Mouse (Mus musculus) lung, postnatal 10 days (tissue): ENCODE data around the gene Gm7029.
"Not testable (repeated sequence)": the region's sequence is repeated elsewhere in the genome, so short reads cannot be mapped to it uniquely, and the experiment has no call there.

Experiments
- DNase-seq: peaks from one replicate; pipeline ENCODE4 v3.0.0; 2021

Gm7029 gene

DNA sequence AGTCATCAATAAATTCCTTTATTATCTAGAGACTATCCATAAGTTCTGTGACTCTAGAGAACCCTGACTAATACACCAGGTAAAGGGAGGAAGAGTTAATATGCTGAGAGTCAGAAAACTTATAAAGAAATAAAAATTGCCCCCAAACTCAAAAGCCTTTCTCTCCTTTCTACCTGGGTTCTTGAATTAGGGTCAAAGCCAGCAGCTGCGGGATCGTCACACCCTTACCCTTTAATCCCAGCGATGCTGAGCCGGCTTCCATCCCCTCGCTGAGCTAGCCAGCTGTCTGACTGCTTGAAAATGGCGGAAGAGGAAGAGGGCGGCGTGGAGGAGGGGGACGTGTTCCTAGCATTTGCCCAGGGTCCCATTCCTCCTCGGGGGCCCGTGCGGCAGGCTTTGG, at the start of gene Gm7029:
Gene Gm7029 (plus strand): TSS at position 301 of the 400 bp plus-strand sequence.
- DNase-seq: not testable (repeated sequence)

GRCm38 (mm10) chr17:33824084-33824996, 49.3 kb upstream of the Gm7029 start, which contains the start of the genes Rps28 and Ndufa7:
Gene Rps28, minus strand, starts transcription at chr17:33824562.
Gene Ndufa7, plus strand, starts transcription at chr17:33824572.
- peak; percentile 99 for DNase-seq

DNA sequence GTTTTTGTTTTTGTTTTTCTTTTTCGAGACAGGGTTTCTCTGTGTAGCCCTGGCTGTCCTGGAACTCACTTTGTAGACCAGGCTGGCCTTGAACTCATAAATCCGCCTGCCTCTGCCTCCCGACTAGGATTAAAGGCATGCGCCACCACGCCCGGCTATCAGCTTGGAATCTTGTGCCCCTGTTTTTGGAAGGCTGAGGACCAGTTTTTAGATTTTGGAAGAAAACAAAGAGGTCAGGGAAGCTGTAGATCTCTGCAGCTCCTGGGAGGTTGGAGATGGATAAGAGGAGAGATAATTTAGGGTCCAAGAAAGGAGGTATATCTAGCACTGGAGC, 48.7 kb upstream of the Gm7029 start:
- DNase-seq: not testable (repeated sequence)

- DNase-seq: no peak
These were observed 48.2 kb upstream of the Gm7029 start for GRCm38 (mm10) chr17:33825462-33825861.

GRCm38 (mm10) chr17:33826850-33827249, 46.8 kb upstream of the Gm7029 start:
- DNase-seq: peak; percentile 85

GRCm38 (mm10) chr17:33828892-33829291, 44.7 kb upstream of the Gm7029 start:
- DNase-seq: peak; percentile 80

GRCm38 (mm10) chr17:33829561-33829960, 44.1 kb upstream of the Gm7029 start:
- DNase-seq: no peak

- peak; percentile 96 for DNase-seq
These were observed 30.5 kb upstream of the Gm7029 start, which contains the start of gene Cd320 for GRCm38 (mm10) chr17:33842966-33843795. Gene Cd320, plus strand, starts transcription at chr17:33843091.

DNA sequence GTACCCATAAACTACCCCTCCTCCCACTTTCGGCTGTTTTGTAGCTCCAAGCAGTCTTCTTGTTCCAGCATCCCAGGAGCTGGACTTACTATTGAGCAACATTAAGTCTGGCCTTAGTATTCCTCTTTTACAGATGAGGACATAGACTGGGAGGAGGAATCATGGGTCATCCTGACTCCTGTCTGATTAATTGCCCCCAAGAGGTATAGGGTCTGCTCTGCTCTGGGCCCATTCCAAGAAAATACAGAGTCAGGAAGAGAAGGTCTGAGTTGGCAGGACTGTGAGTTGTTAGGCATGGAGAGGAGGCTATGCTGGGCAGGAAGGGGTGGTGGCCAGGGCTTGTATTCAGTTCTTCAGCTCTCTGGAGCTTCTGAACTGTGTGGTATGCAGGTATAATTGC, 29.4 kb upstream of the Gm7029 start:
- no peak for DNase-seq

DNA sequence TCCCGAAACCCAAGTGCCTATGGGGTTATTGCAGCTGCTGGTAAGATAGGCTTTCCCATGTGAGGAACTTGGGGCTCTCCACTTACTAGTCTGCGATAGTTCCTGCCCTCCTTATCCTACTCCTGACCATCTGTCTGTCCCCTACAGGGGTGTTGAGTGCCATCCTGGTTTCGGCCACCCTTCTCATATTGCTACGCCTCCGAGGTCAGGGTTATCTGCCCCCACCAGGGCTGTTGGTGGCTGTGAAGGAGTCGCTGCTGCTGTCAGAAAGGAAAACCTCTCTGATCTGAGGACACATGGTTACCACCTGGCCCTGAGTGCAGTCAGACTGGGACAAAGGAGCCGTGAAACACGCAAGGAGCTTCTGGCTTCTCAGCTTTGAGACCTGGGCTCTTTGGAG, 25.5 kb upstream of the Gm7029 start:
- no peak for DNase-seq

DNA sequence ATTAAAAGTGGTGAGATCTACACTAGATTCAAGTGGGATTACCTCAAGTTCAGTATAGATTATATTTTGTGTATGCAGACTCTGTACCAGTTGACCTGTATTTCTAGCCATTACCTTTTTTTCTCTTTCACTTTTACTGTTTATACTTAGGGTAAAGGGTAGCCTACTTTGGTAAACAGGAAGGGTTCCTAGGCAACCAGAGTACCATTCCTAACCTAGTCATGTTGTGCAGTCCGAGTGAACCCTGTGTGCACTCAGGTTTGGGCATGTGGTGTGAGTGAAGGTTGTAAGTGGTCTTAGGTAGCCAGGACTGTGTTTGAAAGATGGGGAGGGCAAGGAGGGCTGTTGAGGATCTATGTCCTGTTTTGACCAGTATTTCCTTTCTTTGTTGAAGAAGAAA, 22.3 kb upstream of the Gm7029 start:
- no peak for DNase-seq

DNA sequence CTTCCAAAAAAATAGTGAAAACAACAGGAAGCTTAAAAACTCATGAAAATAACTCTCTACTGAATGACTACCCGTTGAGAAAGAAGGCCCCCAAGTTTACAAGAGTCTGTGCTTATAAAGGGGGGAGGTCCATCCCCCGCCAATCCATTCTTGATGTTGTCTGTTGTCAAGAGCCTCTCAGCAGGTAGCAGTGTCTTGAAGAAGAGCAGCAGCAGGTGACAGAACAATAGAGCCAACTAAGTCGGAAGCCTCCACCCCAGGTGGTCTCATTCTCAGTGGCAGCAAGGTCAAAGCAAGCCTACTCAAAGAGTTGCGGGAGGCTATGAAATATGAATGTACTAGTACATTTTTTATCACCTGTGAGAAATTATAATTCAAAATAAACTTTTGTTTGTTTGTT, 15.8 kb upstream of the Gm7029 start:
- no peak for DNase-seq

DNA sequence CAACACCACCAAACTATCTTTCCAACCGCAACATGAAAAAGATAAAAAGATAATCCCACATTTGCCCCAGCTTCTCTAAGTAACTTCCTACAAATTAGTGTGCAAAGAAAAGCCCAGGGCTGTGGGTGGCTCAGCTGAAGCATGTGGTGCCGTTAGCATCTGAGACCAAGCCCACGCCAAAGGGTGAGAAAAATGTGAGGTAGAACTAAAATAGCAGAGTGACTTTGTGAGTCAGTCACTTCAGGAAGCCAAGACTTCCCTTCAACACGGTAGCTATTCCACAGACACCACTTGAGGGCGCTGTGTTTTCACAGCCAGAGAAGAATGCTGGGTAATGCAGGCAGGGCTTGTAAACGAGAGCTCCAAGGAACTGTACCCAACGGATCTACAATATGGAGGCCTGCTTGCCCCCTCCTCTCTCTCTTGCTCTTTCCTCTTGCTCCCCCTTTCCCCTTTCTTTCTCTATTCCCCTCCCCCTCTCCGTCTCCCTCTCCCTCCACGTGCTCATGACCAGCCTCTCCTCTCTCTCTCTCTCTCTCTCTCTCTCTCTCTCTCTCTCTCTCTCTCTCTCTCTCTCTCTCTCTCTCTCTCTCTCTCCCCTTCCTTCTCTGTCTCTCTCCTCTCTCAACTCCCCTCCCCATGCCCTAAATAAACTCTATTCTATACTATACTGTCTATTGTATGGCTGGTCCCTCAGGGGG, 8.2 kb upstream of the Gm7029 start:
- DNase-seq: peak; percentile 70

DNA sequence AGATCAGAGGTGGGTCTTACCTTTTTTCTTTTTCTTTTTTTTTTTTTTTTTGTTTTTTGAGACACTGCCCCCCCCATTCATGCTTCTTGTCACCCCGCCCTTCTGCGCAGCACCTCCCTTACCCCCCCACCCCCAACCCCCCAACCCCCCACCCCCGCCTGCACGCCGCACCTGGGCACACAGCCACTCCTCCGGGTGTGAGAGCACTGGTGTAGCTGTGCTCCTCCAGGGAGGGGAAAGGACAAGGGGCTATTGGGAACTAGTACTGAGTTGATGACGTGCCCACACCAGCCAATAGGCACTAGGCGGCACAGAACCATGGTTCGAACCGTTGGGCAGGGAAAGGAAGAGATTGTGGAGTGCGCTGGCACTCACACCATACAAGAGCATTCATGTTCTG, 774 bp downstream of the Gm7029 start:
- peak; percentile 13 for DNase-seq

DNA sequence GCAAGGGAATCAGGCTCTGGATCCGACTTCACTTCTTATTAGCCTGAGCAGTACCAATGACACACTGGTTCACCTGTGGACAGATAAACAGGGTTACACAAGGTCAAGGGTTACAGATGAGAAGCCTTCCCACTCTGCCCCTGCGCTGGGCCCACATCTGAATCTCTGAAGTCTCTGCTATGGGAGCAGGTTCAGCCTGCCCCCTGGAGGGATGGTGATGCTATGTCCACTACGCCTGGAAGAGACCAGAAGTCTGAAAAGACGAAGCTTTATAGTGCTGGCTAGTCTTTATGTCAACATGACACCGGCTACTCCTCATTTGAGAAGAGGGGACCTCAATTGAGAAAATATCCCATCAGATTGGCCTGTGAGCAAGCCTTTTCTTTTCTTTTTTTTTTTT, 2.2 kb downstream of the Gm7029 start:
- DNase-seq: peak; percentile 44

GRCm38 (mm10) chr17:33884320-33884719, 10.7 kb downstream of the Gm7029 start:
- DNase-seq: not testable (repeated sequence)

GRCm38 (mm10) chr17:33887802-33888201, 14.2 kb downstream of the Gm7029 start:
- DNase-seq: not testable (repeated sequence)

GRCm38 (mm10) chr17:33888230-33888629, 14.6 kb downstream of the Gm7029 start:
- not testable (repeated sequence) for DNase-seq

DNA sequence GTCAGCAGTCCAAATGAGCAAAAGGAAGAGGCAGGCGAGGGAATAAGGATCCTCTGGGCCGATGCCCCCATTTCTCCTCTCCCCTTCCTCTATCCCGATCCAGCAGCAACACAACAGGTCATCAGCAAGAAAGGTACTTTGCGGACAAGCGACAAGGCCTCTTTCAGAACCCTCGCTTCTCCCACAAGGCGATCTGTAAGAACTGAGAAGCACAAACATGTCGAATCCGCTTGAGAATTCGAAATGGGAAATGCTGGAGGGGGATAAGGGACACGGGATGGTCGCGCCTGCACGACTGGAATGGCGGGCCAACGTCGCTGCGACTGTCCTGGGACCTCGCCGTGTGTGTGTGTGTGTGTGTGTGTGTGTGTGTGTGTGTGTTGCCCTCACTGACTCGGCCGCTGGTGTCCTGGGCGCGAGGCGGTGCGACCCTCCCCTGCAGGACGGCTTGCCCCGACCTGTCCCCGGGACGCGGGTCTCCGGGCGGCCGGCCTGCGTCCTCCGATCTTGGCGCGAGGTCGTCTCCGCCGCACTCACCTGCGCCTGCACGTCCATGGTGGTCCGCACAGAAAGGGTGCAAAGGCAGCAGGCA, 16.4 kb downstream of the Gm7029 start:
- DNase-seq: not testable (repeated sequence)

DNA sequence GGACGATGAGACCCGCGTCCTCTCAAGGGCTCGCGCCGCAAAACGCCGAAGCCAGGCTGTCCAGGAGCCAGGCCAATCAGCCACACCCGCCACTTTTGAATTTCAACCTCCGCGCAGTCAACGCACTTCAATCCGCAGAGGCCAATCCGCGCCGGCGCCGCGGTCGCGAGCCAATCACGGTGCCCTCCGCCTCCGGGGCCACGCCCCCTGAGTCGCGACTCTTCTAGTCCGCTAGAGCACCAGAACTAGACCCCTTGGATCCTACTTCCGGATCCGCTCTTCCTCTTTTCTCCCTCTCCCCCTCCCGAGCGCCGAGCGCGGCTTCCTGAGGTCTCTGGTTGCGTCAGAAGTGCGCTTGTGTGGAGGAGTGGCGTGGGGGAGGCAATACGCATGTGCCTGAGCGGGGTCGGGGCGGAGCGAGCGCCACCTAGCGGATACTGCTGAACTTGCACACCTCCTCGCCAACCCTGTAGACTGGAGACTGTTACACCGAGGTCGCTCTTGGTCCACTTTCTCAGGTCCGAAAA, 17.0 kb downstream of the Gm7029 start, which contains the start of gene Kifc1:
Gene Kifc1 (minus strand): TSS at position 129 of the 527 bp plus-strand sequence.
- DNase-seq: peak; percentile 100

DNA sequence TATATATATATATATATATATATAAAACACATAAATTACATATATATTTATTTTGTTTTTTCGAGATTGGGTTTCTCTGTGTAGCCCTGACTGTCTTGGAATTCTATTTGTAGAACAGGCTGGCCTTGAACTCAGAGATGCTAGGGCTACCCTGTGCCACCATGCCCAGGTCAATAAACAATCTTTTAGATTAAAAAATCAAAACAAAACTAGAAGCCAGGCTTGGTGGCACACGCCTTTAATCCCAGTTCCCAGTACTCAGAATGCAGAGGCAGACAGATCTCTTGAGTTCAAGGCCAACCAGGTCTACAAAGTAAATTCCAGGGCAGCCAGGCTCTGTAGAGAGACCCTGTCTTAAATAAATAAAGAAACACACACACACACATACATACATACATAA, 17.7 kb downstream of the Gm7029 start:
- DNase-seq: no peak

- DNase-seq: not testable (repeated sequence)
These were observed 18.3 kb downstream of the Gm7029 start for GRCm38 (mm10) chr17:33891892-33892291.
